19 mouse cellular contexts compared by ENCODE assay signal in the genomic region with DNA sequence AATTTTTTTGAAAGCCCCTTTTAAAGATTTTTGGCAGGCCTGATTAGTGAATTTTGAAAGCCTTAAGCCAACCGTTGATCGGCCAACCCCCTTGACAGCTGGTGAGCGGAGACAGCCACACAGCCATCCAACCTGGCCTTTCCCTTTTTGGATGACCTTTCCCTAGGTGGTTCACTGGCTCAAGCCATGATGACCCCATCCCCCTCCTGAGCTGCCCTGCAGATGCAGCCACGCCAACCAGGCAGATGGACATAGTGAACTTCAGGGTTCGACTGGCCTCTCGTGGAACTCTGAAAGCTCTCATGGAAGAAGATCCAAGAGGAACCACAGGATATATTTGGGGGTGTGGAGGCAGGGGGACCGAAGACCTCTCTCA.
"Had no signal": no experiment of that assay in that cellular context is flagged by ENCODE, and none has a peak within 500 bp of the region (broad histone marks: within the 10 kb centered on the region; RNA-seq: fewer than 3 reads in every experiment).

No protein-coding gene starts in this region.

- H3K27ac ChIP-seq: embryonic facial prominence, embryonic 10.5 days; embryonic facial prominence, embryonic 12.5 days; embryonic facial prominence, embryonic 13.5 days; embryonic facial prominence, embryonic 15.5 days; forebrain, embryonic 10.5 days; forebrain, embryonic 12.5 days; forebrain, embryonic 13.5 days; forebrain, embryonic 15.5 days; gastrocnemius, adult 2 months; heart, adult 2 months; heart, embryonic 10.5 days had no signal

- H3K4me1 ChIP-seq: embryonic facial prominence, embryonic 10.5 days; embryonic facial prominence, embryonic 12.5 days; embryonic facial prominence, embryonic 13.5 days; embryonic facial prominence, embryonic 15.5 days; heart, embryonic 10.5 days had no signal

- H3K4me3 ChIP-seq: embryonic facial prominence, embryonic 10.5 days; embryonic facial prominence, embryonic 12.5 days; embryonic facial prominence, embryonic 13.5 days; embryonic facial prominence, embryonic 15.5 days; erythroblast, embryonic 14.5 days; forebrain, embryonic 10.5 days; forebrain, embryonic 12.5 days; forebrain, embryonic 13.5 days; forebrain, embryonic 15.5 days; gastrocnemius, adult 2 months; heart, adult 2 months; heart, embryonic 10.5 days had no signal

- DNase-seq: embryo, embryonic 11 days; gastrocnemius, adult 2 months; gastrocnemius, postnatal 10 days; gastrocnemius, postnatal 14 days; gastrocnemius, postnatal 25 days; gastrocnemius, postnatal 36 days; heart, adult 11 months; heart, adult 18-20 months; heart, adult 2 months had no signal

- H3K27me3 ChIP-seq: embryonic facial prominence, embryonic 12.5 days; embryonic facial prominence, embryonic 13.5 days; embryonic facial prominence, embryonic 15.5 days; forebrain, embryonic 12.5 days; forebrain, embryonic 15.5 days had no signal
